Mouse (Mus musculus): ENCODE measurements around the gene Gfer.

Gene Gfer

GRCm38 (mm10) chr17:24696011-24696697, at the start of gene Gfer, which contains the start of gene Noxo1:
Gene Gfer, minus strand, starts transcription at chr17:24696156.
Gene Noxo1, plus strand, starts transcription at chr17:24696234.
- peak; percentile 83 for DNase-seq

GRCm38 (mm10) chr17:24744381-24744780, 48.4 kb upstream of the Gfer start:
- no peak for DNase-seq

GRCm38 (mm10) chr17:24743896-24744295, 47.9 kb upstream of the Gfer start:
- no peak for DNase-seq

- DNase-seq = no peak
These were observed 46.4 kb upstream of the Gfer start for GRCm38 (mm10) chr17:24742307-24742706.

GRCm38 (mm10) chr17:24739926-24740325, 44.0 kb upstream of the Gfer start:
- no peak for DNase-seq

GRCm38 (mm10) chr17:24738238-24738637, 42.3 kb upstream of the Gfer start:
- no peak for DNase-seq

- DNase-seq = no peak
These were observed 41.3 kb upstream of the Gfer start for GRCm38 (mm10) chr17:24737135-24737810.

- peak; percentile 96 for DNase-seq
These were observed 40.5 kb upstream of the Gfer start, which contains the start of gene Msrb1 for GRCm38 (mm10) chr17:24736330-24737051. Gene Msrb1, plus strand, starts transcription at chr17:24736642.

- no peak for DNase-seq
These were observed 39.5 kb upstream of the Gfer start for GRCm38 (mm10) chr17:24735446-24735845.

- DNase-seq = no peak
These were observed 38.6 kb upstream of the Gfer start for GRCm38 (mm10) chr17:24734513-24734912.

GRCm38 (mm10) chr17:24733434-24734050, 37.6 kb upstream of the Gfer start:
- DNase-seq = no peak

- DNase-seq = no peak
These were observed 36.4 kb upstream of the Gfer start for GRCm38 (mm10) chr17:24732233-24732935.

- no peak for DNase-seq
These were observed 34.8 kb upstream of the Gfer start for GRCm38 (mm10) chr17:24730787-24731186.

- no peak for DNase-seq
These were observed 33.1 kb upstream of the Gfer start for GRCm38 (mm10) chr17:24729067-24729466.

GRCm38 (mm10) chr17:24728184-24728583, 32.2 kb upstream of the Gfer start:
- no peak for DNase-seq

GRCm38 (mm10) chr17:24727618-24728017, 31.7 kb upstream of the Gfer start, which contains the start of gene Rpl3l:
Gene Rpl3l, plus strand, starts transcription at chr17:24727820.
- DNase-seq = no peak

- no peak for DNase-seq
These were observed 29.9 kb upstream of the Gfer start for GRCm38 (mm10) chr17:24725637-24726390.

- DNase-seq = peak; percentile 97
These were observed 28.2 kb upstream of the Gfer start, which contains the start of gene Ndufb10 for GRCm38 (mm10) chr17:24724184-24724583. Gene Ndufb10, minus strand, starts transcription at chr17:24724478.

- no peak for DNase-seq
These were observed 27.9 kb upstream of the Gfer start for GRCm38 (mm10) chr17:24723881-24724180.

- DNase-seq = no peak
These were observed 27.3 kb upstream of the Gfer start for GRCm38 (mm10) chr17:24723122-24723880.

Data from cerebellum, adult 9-10 months (tissue).